Mouse (Mus musculus): ENCODE measurements around the gene Guk1.
"Not testable (repeated sequence)": the region's sequence is repeated elsewhere in the genome, so short reads cannot be mapped to it uniquely, and the experiment has no call there.

The Guk1 gene

GRCm38 (mm10) chr11:59211561-59211960 is 19.5 kb upstream of the Guk1 start:
- DNase-seq (ENCODE audit: low spot score in 2 of 2): not testable (repeated sequence)

GRCm38 (mm10) chr11:59210020-59210419 is 18.0 kb upstream of the Guk1 start:
- DNase-seq (ENCODE audit: low spot score in 2 of 2): no peak

GRCm38 (mm10) chr11:59209580-59209979 is 17.6 kb upstream of the Guk1 start:
- no peak for DNase-seq (ENCODE audit: low spot score in 2 of 2)

- peak in 1 of 2 experiments; percentile 55 for DNase-seq (ENCODE audit: low spot score in 2 of 2)
Observed at GRCm38 (mm10) chr11:59209003-59209441, 17.0 kb upstream of the Guk1 start.

- DNase-seq (ENCODE audit: low spot score in 2 of 2): peak; percentile 94
Observed at GRCm38 (mm10) chr11:59208153-59208831, 16.3 kb upstream of the Guk1 start, which contains the start of gene 2310033P09Rik. Gene 2310033P09Rik (plus strand): TSS chr11:59208321.

GRCm38 (mm10) chr11:59202081-59202995 is 10.3 kb upstream of the Guk1 start, which contains the start of gene Mrpl55:
Gene Mrpl55 (plus strand): TSS chr11:59202486.
- peak; percentile 86 to 92 for DNase-seq (ENCODE audit: low spot score in 2 of 2)

GRCm38 (mm10) chr11:59201216-59202002 is 9.4 kb upstream of the Guk1 start:
- no peak for DNase-seq (ENCODE audit: low spot score in 2 of 2)

GRCm38 (mm10) chr11:59196230-59196629 is 4.2 kb upstream of the Guk1 start:
- no peak for DNase-seq (ENCODE audit: low spot score in 2 of 2)

- peak; percentile 84 to 90 for DNase-seq (ENCODE audit: low spot score in 2 of 2)
Observed at GRCm38 (mm10) chr11:59191231-59192058, 567 bp downstream of the Guk1 start.

GRCm38 (mm10) chr11:59187706-59188105 is 4.3 kb downstream of the Guk1 start:
- no peak for DNase-seq (ENCODE audit: low spot score in 2 of 2)

- no peak for DNase-seq (ENCODE audit: low spot score in 2 of 2)
Observed at GRCm38 (mm10) chr11:59185490-59185889, 6.5 kb downstream of the Guk1 start.

GRCm38 (mm10) chr11:59183821-59184220 is 8.2 kb downstream of the Guk1 start:
- DNase-seq (ENCODE audit: low spot score in 2 of 2): peak in 1 of 2 experiments; percentile 40

- no peak for DNase-seq (ENCODE audit: low spot score in 2 of 2)
Observed at GRCm38 (mm10) chr11:59182864-59183331, 9.1 kb downstream of the Guk1 start, which contains the start of gene Gjc2. Gene Gjc2 (minus strand): TSS chr11:59183213.

- no peak for DNase-seq (ENCODE audit: low spot score in 2 of 2)
Observed at GRCm38 (mm10) chr11:59176921-59177320, 15.1 kb downstream of the Guk1 start.

- no peak for DNase-seq (ENCODE audit: low spot score in 2 of 2)
Observed at GRCm38 (mm10) chr11:59176475-59176874, 15.5 kb downstream of the Guk1 start.

GRCm38 (mm10) chr11:59174189-59174838 is 17.7 kb downstream of the Guk1 start:
- DNase-seq (ENCODE audit: low spot score in 2 of 2): no peak

- no peak for DNase-seq (ENCODE audit: low spot score in 2 of 2)
Observed at GRCm38 (mm10) chr11:59170549-59170948, 21.5 kb downstream of the Guk1 start.

- DNase-seq (ENCODE audit: low spot score in 2 of 2): no peak
Observed at GRCm38 (mm10) chr11:59169807-59170206, 22.2 kb downstream of the Guk1 start.

GRCm38 (mm10) chr11:59165616-59166241 is 26.3 kb downstream of the Guk1 start:
- DNase-seq (ENCODE audit: low spot score in 2 of 2): no peak

GRCm38 (mm10) chr11:59164384-59164783 is 27.6 kb downstream of the Guk1 start:
- no peak for DNase-seq (ENCODE audit: low spot score in 2 of 2)

Measured in frontal cortex, postnatal 10 days (tissue).